Mouse (Mus musculus) lung, postnatal 0 days (tissue): ENCODE data around the gene Cdk15. TPM values are rescaled to one million over a fixed set of nuclear protein-coding genes. Genes with fewer than 3 reads are reported as not detected.

ENCODE experiments used
- ATAC-seq: fragments of 200-750 bp; cut with Nextera tagmentation; 2 replicates; pipeline ENCODE4 v1.8.0; 2017; ENCODE audit warnings: moderate library complexity
- DNase-seq: peaks from one replicate; pipeline ENCODE4 v3.0.0-alpha.2; 2016; ENCODE audit warnings: low spot score
- H3K27ac ChIP-seq: fragments of 300-500 bp; sonication (generic); 2 replicates; pipeline ENCODE4 v1.5.1; 2014; ENCODE audit warnings: antibody characterized with exemption, mild to moderate bottlenecking, low read length, mixed read lengths
- H3K27me3 ChIP-seq: fragments of 300-500 bp; sonication (generic); replicated peaks from 2 replicates; pipeline ENCODE4 v1.6.1; 2014; ENCODE audit warnings: low read length, mixed read lengths; ENCODE audit not compliant: insufficient read depth
- H3K36me3 ChIP-seq: fragments of 300-500 bp; sonication (generic); 2 replicates; pipeline ENCODE4 v1.6.1; 2014; ENCODE audit warnings: low read length, mixed read lengths; ENCODE audit not compliant: insufficient read depth
- H3K4me1 ChIP-seq: fragments of 300-500 bp; sonication (generic); 2 replicates; pipeline ENCODE4 v1.6.1; 2014; ENCODE audit warnings: antibody characterized with exemption, low read depth, low read length, mixed read lengths; ENCODE audit not compliant: insufficient read depth
- H3K4me2 ChIP-seq: fragments of 300-500 bp; sonication (generic); replicated peaks from 2 replicates; pipeline ENCODE4 v1.6.1; 2014; ENCODE audit warnings: low read depth, mild to moderate bottlenecking, low read length, moderate library complexity, mixed read lengths
- H3K4me3 ChIP-seq: fragments of 300-500 bp; sonication (generic); 2 replicates; pipeline ENCODE4 v1.5.1; 2014; ENCODE audit warnings: low read depth, low read length
- H3K9ac ChIP-seq: fragments of 300-500 bp; sonication (generic); replicated peaks from 2 replicates; pipeline ENCODE4 v1.6.1; 2014; ENCODE audit warnings: low read depth, mild to moderate bottlenecking
- H3K9me3 ChIP-seq: fragments of 300-500 bp; sonication (generic); 2 replicates; pipeline ENCODE4 v1.6.1; 2016; ENCODE audit warnings: low read length, mixed read lengths
- CTCF ChIP-seq: IDR thresholded peaks from 2 replicates; pipeline ENCODE4 v1.5.1; 2016; ENCODE audit warnings: antibody characterized with exemption, mild to moderate bottlenecking
- EP300 ChIP-seq: IDR thresholded peaks from 2 replicates; pipeline ENCODE4 v1.6.1; 2016; ENCODE audit warnings: antibody characterized with exemption, mild to moderate bottlenecking, control low read depth
- WGBS: fragments of 180-500 bp; shearing (Covaris S2); extraction: QIAGEN DNeasy Blood & Tissue Kit; methylation state at CpG from one replicate; pipeline ENCODE4 v1.1.7; 2014; 5-methylcytosine and 5-hydroxymethylcytosine counted together
- polyA plus RNA-seq: library from polyadenylated mRNA; unstranded; fragments of >200 nt; fragmentation: Nextera tagmentation; extraction: Ambion mirVana; gene quantifications from 2 replicates; pipeline ENCODE4 v1.2.1, GENCODE M21; 2015

The Cdk15 gene
- polyA plus RNA-seq, 1 experiment from 2014 or later: 0.13 TPM

DNA sequence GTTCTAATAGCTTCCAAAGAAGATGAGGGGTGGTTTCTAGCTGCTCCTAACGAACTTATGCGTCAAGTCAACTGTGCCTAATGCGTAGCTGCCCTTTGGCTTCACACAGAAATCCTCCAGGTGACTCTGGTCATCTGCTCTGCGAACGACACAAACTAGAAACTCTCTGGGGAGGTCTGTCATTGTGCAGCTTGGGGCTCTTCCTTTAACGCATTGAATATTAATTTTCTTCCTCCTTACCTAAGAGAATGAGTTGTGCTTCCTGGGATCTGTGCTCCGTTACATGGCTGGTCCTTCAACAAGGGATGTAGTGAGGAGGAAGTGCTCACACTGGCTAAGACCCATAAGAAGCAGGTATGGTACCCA lies 112.6 kb downstream of the Cdk15 start:
- H3K9me3 ChIP-seq: no peaks in the 10 kb centered on the region
- no peaks in the 10 kb centered on the region for H3K27me3 ChIP-seq
- no peak overlapping the region for H3K4me3 ChIP-seq
- WGBS: 54% methylated on average over 7 of the region's 7 CpGs
- TF ChIP-seq EP300 (no peak), CTCF (no peak)
- no peak for ATAC-seq
- no peak overlapping the region for H3K4me2 ChIP-seq
- no peaks in the 10 kb centered on the region for H3K4me1 ChIP-seq
- no peak overlapping the region for H3K27ac ChIP-seq
- no peaks in the 10 kb centered on the region for H3K36me3 ChIP-seq
- DNase-seq: no peak
- H3K9ac ChIP-seq: no peak overlapping the region

DNA sequence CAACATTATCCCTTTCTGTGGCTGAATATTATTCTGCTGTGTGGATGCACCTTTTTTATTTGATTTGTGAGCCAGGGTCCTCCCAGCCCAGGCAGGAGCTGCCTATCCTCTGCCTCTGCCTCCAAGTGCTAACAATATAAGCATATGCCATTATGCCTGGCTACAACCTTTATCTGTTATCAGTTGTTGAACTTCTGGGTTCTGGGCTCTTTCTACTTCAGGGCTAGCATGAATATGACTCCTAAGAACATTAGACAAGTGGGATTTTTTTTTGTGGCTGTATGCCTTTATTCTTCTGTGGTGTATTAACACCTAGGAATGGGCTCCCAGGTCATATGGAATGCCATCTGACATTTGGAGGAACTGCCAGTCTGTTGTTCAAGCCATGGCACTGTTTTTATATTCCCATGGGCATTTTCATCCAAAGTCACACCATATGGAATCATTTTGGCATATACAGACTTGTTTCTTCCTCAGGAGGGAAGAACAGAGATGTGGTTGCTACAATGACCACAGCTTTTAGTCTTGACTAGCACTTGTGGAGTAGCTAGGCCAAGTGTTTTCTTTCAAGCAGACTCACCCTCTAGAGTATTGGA lies 113.7 kb downstream of the Cdk15 start:
- Histone ChIP-seq H3K4me2 (no peak overlapping the region), H3K27ac (no peak overlapping the region), H3K9ac (no peak overlapping the region), H3K4me1 (no peaks in the 10 kb centered on the region), H3K4me3 (no peak overlapping the region), H3K27me3 (no peaks in the 10 kb centered on the region), H3K9me3 (no peaks in the 10 kb centered on the region), H3K36me3 (no peaks in the 10 kb centered on the region)
- DNase-seq (no peak), ATAC-seq (no peak)
- TF ChIP-seq CTCF: no peak
- TF ChIP-seq EP300: no peak

DNA sequence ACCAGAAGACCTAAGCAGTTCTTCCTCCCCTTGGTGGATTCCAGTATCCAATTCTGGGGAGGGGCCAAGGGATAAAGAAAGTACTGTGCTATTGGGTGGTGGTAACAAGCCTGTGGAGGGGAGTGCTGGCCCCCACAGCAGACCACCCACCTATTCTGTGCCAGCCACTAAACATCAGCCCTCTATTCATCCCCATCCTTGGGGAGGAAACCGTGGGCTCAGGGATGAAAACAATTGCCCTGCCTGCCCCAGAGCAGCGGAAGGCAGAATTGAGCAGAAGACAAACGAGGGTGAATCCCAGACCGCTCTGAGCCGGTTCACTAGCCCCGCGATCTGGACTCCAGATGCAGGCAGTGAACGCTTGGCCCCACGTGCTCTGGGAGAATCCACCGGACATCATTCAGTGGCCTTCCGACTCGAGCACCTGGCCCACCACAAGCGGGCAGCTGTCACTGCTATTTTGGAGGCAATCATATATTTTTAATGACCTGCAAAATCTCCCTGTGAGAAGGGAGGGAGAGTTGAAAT lies 119.4 kb downstream of the Cdk15 start:
- TF ChIP-seq CTCF (no peak), EP300 (no peak)
- Histone ChIP-seq H3K4me2 (no peak overlapping the region), H3K27me3 (no peaks in the 10 kb centered on the region), H3K36me3 (no peaks in the 10 kb centered on the region), H3K4me1 (peaks cover 2% of the 10 kb centered on the region; the same call in 1 of the 2 replicates), H3K9me3 (no peaks in the 10 kb centered on the region), H3K4me3 (no peak overlapping the region), H3K9ac (no peak overlapping the region), H3K27ac (no peak overlapping the region)
- ATAC-seq: no peak
- WGBS: 42% methylated on average over 13 of the region's 13 CpGs
- no peak for DNase-seq

DNA sequence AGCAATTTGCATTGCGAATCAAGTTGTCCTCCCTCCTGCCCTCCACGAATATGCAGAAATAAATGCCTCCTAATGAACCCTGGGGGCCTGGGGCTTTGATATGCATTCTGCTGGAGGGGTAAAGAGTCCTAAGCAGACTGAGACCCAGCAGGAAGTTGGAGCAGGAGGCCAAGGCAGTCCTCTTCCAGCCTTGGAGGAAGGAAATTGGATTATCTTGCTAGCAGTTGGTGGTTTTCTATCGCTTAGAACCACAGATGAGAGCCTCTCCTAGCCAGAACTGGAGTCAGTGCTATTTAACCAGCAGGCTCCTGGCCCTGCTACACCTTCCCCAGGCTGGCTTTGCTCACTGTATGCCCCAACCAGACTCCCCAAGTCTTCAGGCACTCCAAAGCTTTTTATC lies 119.9 kb downstream of the Cdk15 start:
- Histone ChIP-seq H3K9ac (no peak overlapping the region), H3K4me1 (peaks cover 5% of the 10 kb centered on the region; the same call in 1 of the 2 replicates), H3K9me3 (no peaks in the 10 kb centered on the region), H3K4me3 (no peak overlapping the region), H3K27ac (no peak overlapping the region), H3K4me2 (no peak overlapping the region), H3K36me3 (no peaks in the 10 kb centered on the region), H3K27me3 (no peaks in the 10 kb centered on the region)
- ATAC-seq: no peak
- 33% methylated on average over 3 of the region's 3 CpGs for WGBS
- DNase-seq: no peak
- TF ChIP-seq CTCF (no peak), EP300 (no peak)

DNA sequence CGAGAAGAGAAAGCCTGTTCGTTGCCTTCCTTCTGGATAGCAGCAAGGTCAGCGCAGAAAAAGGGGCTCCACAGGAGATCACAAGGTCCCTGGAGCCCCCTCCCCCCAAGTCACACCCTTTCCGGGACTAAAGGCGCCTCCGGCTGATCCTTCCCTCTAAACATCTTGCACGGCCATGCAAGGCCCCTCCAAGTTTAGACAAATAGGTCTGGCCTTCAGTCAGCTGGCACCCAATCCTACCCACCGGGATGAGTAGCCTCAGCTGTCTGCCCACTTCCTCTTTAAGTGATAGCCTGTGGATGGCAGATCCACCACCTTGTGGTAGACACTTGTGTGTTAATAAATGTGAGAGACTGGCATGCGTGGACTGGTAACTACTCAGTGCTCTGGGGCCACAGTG lies 120.6 kb downstream of the Cdk15 start:
- TF ChIP-seq CTCF: no peak
- TF ChIP-seq EP300: no peak
- H3K9me3 ChIP-seq: no peaks in the 10 kb centered on the region
- no peaks in the 10 kb centered on the region for H3K27me3 ChIP-seq
- no peak overlapping the region for H3K4me2 ChIP-seq
- peaks cover 5% of the 10 kb centered on the region; the same call in 1 of the 2 replicates for H3K4me1 ChIP-seq
- no peak overlapping the region for H3K27ac ChIP-seq
- H3K9ac ChIP-seq: no peak overlapping the region
- H3K4me3 ChIP-seq: no peak overlapping the region
- WGBS: 74% methylated on average over 9 of the region's 9 CpGs
- no peaks in the 10 kb centered on the region for H3K36me3 ChIP-seq
- ATAC-seq: no peak
- DNase-seq: no peak

- Histone ChIP-seq H3K4me2 (no peak overlapping the region), H3K27ac (no peak overlapping the region), H3K4me1 (peaks cover 5% of the 10 kb centered on the region; the same call in 1 of the 2 replicates), H3K9ac (no peak overlapping the region), H3K36me3 (no peaks in the 10 kb centered on the region), H3K4me3 (no peak overlapping the region), H3K27me3 (no peaks in the 10 kb centered on the region), H3K9me3 (no peaks in the 10 kb centered on the region)
- peak; percentile 18; the same call in 1 of the 2 replicates for ATAC-seq
- TF ChIP-seq EP300 (no peak), CTCF (no peak)
- DNase-seq: peak; percentile 18
- WGBS: 51% methylated on average over 10 of the region's 10 CpGs
These were observed 124.2 kb downstream of the Cdk15 start for GRCm38 (mm10) chr1:59380926-59381325.

DNA sequence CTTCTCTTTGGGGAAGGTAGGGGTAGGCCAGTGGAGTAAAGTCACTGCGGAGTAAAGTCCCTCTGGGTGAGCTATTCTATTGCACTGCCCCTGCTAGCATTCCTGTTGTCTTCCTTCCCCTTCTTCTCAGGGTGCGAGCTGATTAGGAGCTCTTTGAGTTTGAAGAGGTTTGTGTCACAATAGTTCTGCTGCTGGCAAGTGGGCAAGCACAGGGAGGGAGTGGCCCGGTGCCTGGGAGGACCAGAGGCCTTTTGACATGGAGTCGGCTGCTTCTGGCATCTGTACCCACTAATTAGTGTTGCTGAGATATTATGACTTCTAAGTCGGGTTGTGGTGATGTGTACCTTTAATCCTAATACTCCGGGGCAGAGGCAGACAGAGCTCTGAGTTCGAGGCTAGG lies 124.8 kb downstream of the Cdk15 start:
- Histone ChIP-seq H3K27me3 (no peaks in the 10 kb centered on the region), H3K36me3 (no peaks in the 10 kb centered on the region), H3K4me3 (no peak overlapping the region), H3K27ac (no peak overlapping the region), H3K4me1 (peaks cover 5% of the 10 kb centered on the region; the same call in 1 of the 2 replicates), H3K9me3 (no peaks in the 10 kb centered on the region), H3K9ac (no peak overlapping the region), H3K4me2 (no peak overlapping the region)
- no peak for TF ChIP-seq EP300
- TF ChIP-seq CTCF: no peak
- 64% methylated on average over 7 of the region's 7 CpGs for WGBS
- DNase-seq (peak; percentile 74), ATAC-seq (peak; percentile 77)
